Mouse (Mus musculus) 3T3-L1 (cell line): Measurements from ENCODE around the gene Ccdc78.

Experiments
- DNase-seq: peaks from one replicate; pipeline ENCODE4 v3.0.0-alpha.2; 2015; ENCODE audit warnings: low read depth, low spot score

Gene Ccdc78

DNA sequence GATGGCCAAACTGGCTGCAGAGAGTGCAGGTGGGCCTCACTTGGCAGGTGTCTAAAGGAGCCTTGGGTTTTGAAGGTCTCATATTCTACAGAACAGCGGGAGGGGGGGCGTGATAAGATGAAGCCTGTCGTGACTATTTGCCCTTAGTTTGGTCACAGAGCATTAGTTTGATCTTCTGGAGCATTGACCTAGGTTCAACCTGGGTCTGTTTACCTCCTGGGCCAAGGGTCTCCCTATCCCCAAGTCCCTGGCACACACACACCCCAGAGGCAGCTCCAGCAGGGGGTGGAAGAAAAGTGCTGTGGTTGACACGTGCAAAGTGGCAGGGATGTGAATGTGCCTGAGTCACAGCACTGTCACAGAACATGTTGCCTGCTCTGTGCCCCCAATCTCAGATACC, 24.5 kb downstream of the Ccdc78 start:
- DNase-seq = no peak

GRCm38 (mm10) chr17:25813471-25813870, 27.1 kb downstream of the Ccdc78 start:
- peak; percentile 75 for DNase-seq

GRCm38 (mm10) chr17:25817662-25818061, 31.3 kb downstream of the Ccdc78 start:
- no peak for DNase-seq

DNA sequence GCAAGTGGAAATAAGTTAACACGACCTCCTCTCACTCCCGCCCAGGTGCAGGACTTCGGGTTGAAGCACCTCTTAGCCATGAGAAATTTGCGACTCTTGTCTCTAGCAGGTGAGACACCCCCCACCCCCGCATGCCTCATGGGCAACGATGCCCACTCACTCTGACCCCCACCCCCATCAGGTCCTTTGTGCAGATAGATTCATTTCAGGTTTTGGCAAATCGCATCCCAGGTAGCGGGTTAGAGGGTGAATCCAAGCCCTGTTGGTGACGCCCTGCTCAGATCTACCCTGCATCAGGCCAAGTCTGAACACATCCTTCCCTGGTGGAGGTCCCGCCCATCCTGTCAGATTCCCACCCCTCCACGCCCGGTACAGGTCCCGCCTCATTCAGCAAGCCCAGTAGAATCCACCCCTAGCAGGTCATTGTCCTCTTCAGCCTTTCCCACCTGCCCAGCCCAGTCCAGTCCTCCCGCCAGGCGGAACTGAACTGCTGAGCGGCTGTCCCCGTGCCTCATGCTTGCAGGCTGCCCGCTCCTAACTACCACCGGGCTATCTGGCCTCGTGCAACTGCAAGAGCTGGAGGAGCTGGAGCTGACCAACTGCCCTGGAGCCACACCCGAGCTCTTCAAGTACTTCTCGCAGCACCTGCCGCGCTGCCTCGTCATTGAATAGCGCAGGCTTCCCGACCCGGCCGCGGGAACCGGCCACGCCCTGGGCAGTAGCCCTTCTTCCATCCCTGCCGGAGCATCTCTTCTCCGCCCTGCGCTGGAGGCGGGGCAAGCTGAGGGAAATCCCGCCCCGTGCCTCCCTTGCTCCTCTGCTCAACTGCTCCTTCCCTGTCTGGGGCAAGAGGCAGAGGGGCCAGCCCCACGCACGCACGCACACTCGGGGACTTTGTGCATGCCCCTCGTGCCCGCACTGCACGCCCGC, 32.7 kb downstream of the Ccdc78 start:
- no peak for DNase-seq

- DNase-seq = peak; percentile 95
Measured at GRCm38 (mm10) chr17:25823452-25823851, 37.1 kb downstream of the Ccdc78 start, which contains the start of gene Wdr24. Gene Wdr24 (plus strand): TSS chr17:25823627.

DNA sequence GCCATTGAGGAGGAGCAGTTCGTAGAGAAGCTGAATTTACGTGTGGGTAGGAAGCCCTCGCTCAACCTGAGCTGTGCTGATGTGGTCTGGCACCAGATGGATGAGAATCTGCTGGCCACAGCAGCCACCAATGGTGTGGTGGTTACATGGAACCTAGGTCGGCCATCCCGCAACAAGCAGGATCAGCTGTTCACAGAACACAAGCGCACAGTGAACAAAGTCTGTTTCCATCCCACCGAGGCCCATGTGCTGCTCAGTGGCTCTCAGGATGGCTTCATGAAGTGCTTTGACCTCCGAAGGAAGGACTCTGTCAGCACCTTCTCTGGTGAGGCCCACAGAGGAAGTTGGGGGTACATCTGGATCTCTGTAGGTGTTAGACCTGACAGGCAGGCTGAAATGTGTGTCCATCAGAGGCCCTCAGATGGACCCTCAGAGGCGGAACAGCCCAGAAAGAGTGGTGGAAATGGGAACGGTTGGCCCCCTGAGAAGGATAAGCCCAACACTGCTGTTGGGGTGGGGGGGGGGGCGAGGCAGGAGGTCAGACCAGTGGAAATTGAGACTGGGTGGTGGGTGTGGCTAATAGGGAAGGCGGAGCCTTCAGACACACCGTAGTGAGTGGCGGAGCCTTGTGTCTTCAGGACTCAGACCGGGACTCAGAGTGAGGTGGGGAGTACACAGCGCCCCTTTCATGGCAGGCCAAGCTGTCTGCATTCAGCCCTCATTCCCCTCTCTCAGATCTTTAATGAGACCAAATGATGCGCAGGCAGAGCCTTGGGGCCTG, 38.2 kb downstream of the Ccdc78 start:
- no peak for DNase-seq

DNA sequence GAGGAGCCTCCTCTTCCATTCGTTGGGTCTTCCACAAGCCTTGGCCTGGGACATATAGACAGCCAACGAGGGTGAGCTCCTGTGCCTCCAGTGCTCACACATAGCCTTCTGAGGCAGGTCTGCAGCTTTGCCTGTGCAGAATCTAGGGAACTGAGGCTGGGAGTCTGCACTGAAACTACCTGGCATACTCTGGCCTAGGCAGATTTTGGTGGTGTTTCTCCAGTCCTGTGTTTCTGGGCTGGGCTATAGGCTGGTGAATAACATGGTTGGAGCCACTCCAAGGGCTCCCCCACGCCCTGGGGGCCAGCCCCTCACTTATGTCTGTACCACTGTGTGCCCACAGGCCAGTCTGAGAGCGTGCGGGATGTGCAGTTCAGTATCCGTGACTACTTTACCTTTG, 38.9 kb downstream of the Ccdc78 start:
- DNase-seq = no peak

- DNase-seq = no peak
Measured at GRCm38 (mm10) chr17:25825984-25826570, 39.7 kb downstream of the Ccdc78 start.

GRCm38 (mm10) chr17:25827011-25827410, 40.6 kb downstream of the Ccdc78 start:
- DNase-seq = no peak

- DNase-seq = no peak
Measured at GRCm38 (mm10) chr17:25827546-25828222, 41.3 kb downstream of the Ccdc78 start.

- DNase-seq = no peak
Measured at GRCm38 (mm10) chr17:25828223-25828594, 41.8 kb downstream of the Ccdc78 start.

GRCm38 (mm10) chr17:25828712-25829557, 42.6 kb downstream of the Ccdc78 start, which contains the start of gene Jmjd8:
Gene Jmjd8 (plus strand): TSS chr17:25828867.
- peak; percentile 68 for DNase-seq

GRCm38 (mm10) chr17:25829558-25830017, 43.2 kb downstream of the Ccdc78 start:
- DNase-seq = no peak

- DNase-seq = no peak
Measured at GRCm38 (mm10) chr17:25830200-25830753, 43.9 kb downstream of the Ccdc78 start.

- DNase-seq = no peak
Measured at GRCm38 (mm10) chr17:25830806-25831431, 44.5 kb downstream of the Ccdc78 start.

DNA sequence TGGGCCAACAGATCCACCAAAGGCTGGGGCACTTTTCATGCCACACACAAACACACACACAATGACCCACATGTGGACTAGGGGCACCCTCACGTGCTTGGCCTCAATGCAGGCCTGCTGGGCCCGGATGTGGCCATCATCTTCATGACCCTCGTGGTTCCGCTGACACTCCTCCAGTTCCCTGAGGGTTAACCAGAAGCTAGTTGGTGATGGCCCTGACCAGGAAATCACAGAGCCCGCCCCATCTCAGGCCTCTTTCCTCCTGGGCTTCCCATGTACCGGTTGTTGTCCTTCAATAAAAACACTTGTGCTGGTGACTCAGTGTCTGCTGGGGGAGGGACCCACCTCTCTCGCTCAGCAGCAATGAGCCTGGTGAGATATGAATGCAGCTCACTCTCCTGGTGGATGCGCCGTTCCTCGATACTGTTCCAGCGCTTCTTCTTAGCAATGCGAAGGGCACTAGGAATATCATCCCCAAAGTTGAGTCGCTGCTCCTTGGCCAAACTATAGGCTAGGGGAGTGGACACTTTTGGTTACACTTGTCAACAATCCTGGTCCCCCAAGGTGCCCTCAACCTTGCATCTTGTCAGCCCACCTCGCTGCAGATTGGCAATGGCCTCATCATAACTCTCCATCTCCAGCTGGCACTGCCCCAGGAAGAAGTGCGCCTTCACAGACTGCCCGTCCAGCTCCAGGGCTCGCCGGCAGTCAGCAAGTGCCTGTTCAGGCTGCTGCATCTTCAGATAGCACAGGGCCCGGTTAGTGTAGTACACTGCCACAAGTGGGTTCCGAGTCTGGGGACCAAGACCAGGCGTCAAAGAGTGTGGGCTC, 45.3 kb downstream of the Ccdc78 start:
- peak; percentile 69 for DNase-seq

- DNase-seq = peak; percentile 100
Measured at GRCm38 (mm10) chr17:25832436-25833290, 46.3 kb downstream of the Ccdc78 start.

DNA sequence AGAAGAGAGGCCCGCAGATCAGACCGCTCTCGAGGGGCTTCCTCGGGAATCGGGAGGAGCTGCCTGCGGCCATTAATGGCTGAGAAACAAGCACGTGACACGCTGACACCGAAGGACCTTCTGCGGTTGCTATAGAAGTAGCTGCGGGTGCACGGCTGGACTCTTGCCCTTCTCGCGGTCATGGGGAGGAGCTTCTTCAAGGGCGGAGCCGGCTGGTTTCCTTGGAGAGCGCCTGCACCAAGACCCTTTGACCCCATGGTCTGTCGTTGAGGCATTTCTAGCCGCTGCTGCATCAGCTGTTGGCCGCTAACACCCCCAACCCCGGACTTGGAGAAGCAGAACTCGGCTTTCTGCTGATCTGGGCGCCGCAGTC, 46.9 kb downstream of the Ccdc78 start, which contains the start of gene Stub1:
Gene Stub1, minus strand, starts transcription at position 114 of the 373 bp plus-strand sequence.
- DNase-seq = peak; percentile 97
